Mouse (Mus musculus) embryonic facial prominence, embryonic 11.5 days (tissue): ENCODE data around the gene Sptssb. TPM values are rescaled to one million over a fixed set of nuclear protein-coding genes. Genes with fewer than 3 reads are reported as not detected.

Experiments used
- ATAC-seq: fragments of 200-750 bp; cut with Nextera tagmentation; replicated peaks from 2 replicates; pipeline ENCODE4 v1.8.0; 2017; ENCODE audit warnings: low read depth; ENCODE audit not compliant: insufficient number of reproducible peaks, low FRiP score, low TSS enrichment
- DNase-seq: peaks from one replicate; pipeline ENCODE4 v3.0.0-alpha.2; 2015; ENCODE audit warnings: low spot score
- H3K27ac ChIP-seq: fragments of 300-500 bp; sonication (generic); replicated peaks from 2 replicates; pipeline ENCODE4 v1.5.1; 2014; ENCODE audit warnings: mild to moderate bottlenecking, low read depth, low read length, control low read depth
- H3K27me3 ChIP-seq: fragments of 300-500 bp; sonication (generic); 2 replicates; pipeline ENCODE4 v1.6.1; 2014; ENCODE audit warnings: mild to moderate bottlenecking, low read length, moderate library complexity, mixed read lengths; ENCODE audit not compliant: control insufficient read depth, insufficient read depth
- H3K36me3 ChIP-seq: fragments of 300-500 bp; sonication (generic); replicated peaks from 2 replicates; pipeline ENCODE4 v1.6.1; 2014; ENCODE audit warnings: low read depth, mild to moderate bottlenecking, low read length, moderate library complexity, mixed read lengths; ENCODE audit not compliant: control insufficient read depth, insufficient read depth
- H3K4me1 ChIP-seq: fragments of 300-500 bp; sonication (generic); 2 replicates; pipeline ENCODE4 v1.6.1; 2014; ENCODE audit warnings: low read length, mixed read lengths; ENCODE audit not compliant: control insufficient read depth, insufficient read depth
- H3K4me2 ChIP-seq: fragments of 300-500 bp; sonication (generic); 2 replicates; pipeline ENCODE4 v1.6.1; 2014; ENCODE audit warnings: low read depth, mild to moderate bottlenecking, control low read depth, low read length, moderate library complexity
- H3K4me3 ChIP-seq: fragments of 300-500 bp; sonication (generic); 2 replicates; pipeline ENCODE4 v1.5.1; 2014; ENCODE audit warnings: low read depth, low read length, control low read depth
- H3K9ac ChIP-seq: fragments of 300-500 bp; sonication (generic); replicated peaks from 2 replicates; pipeline ENCODE4 v1.6.1; 2014; ENCODE audit warnings: mild to moderate bottlenecking, control low read depth, low read length
- H3K9me3 ChIP-seq: fragments of 300-500 bp; sonication (generic); replicated peaks from 2 replicates; pipeline ENCODE4 v1.6.1; 2016; ENCODE audit warnings: mild to moderate bottlenecking, low read length, inconsistent platforms, mixed read lengths; ENCODE audit not compliant: control insufficient read depth
- WGBS: fragments of 180-500 bp; shearing (Covaris S2); extraction: QIAGEN DNeasy Blood & Tissue Kit; methylation state at CpG from one replicate; pipeline ENCODE4 v1.1.7; 2014; 5-methylcytosine and 5-hydroxymethylcytosine counted together
- polyA plus RNA-seq: library from polyadenylated mRNA; unstranded; fragments of >200 nt; fragmentation: Nextera tagmentation; extraction: Ambion mirVana; gene quantifications from 2 replicates; pipeline ENCODE4 v1.2.1, GENCODE M21; 2014

Sptssb gene
- polyA plus RNA-seq, 1 experiment from 2014 or later, result 1.1 TPM

- Histone ChIP-seq H3K9ac (no peak overlapping the region), H3K27me3 (no peaks in the 10 kb centered on the region), H3K36me3 (no peaks in the 10 kb centered on the region), H3K4me2 (no peak overlapping the region), H3K27ac (no peak overlapping the region), H3K4me1 (no peaks in the 10 kb centered on the region), H3K4me3 (no peak overlapping the region), H3K9me3 (no peaks in the 10 kb centered on the region)
- DNase-seq (no peak), ATAC-seq (no peak)
- WGBS, result 67% methylated on average over 3 of the region's 3 CpGs
Observed at GRCm38 (mm10) chr3:69819851-69820200, 39.9 kb downstream of the Sptssb start.

GRCm38 (mm10) chr3:69819146-69819850 is 40.4 kb downstream of the Sptssb start:
- Histone ChIP-seq H3K4me3 (no peak overlapping the region), H3K36me3 (no peaks in the 10 kb centered on the region), H3K27me3 (no peaks in the 10 kb centered on the region), H3K9ac (no peak overlapping the region), H3K9me3 (no peaks in the 10 kb centered on the region), H3K27ac (no peak overlapping the region), H3K4me2 (no peak overlapping the region), H3K4me1 (no peaks in the 10 kb centered on the region)
- ATAC-seq (no peak), DNase-seq (no peak)
- WGBS, result 87% methylated on average over 7 of the region's 7 CpGs

- H3K27me3 ChIP-seq, result no peaks in the 10 kb centered on the region
- no peak for ATAC-seq
- H3K9ac ChIP-seq, result no peak overlapping the region
- H3K4me3 ChIP-seq, result no peak overlapping the region
- 69% methylated on average over 5 of the region's 5 CpGs for WGBS
- H3K4me2 ChIP-seq, result no peak overlapping the region
- no peak overlapping the region for H3K27ac ChIP-seq
- no peak for DNase-seq
- no peaks in the 10 kb centered on the region for H3K9me3 ChIP-seq
- H3K36me3 ChIP-seq, result no peaks in the 10 kb centered on the region
- no peaks in the 10 kb centered on the region for H3K4me1 ChIP-seq
Observed at GRCm38 (mm10) chr3:69818466-69818865, 41.3 kb downstream of the Sptssb start.

GRCm38 (mm10) chr3:69816547-69816946 is 43.2 kb downstream of the Sptssb start:
- H3K27me3 ChIP-seq, result no peaks in the 10 kb centered on the region
- ATAC-seq (no peak), DNase-seq (no peak)
- no peaks in the 10 kb centered on the region for H3K9me3 ChIP-seq
- WGBS, result 71% methylated on average over 2 of the region's 2 CpGs
- no peak overlapping the region for H3K4me2 ChIP-seq
- H3K4me1 ChIP-seq, result no peaks in the 10 kb centered on the region
- H3K9ac ChIP-seq, result no peak overlapping the region
- no peak overlapping the region for H3K4me3 ChIP-seq
- no peaks in the 10 kb centered on the region for H3K36me3 ChIP-seq
- no peak overlapping the region for H3K27ac ChIP-seq

GRCm38 (mm10) chr3:69813005-69813695 is 46.6 kb downstream of the Sptssb start:
- Histone ChIP-seq H3K27ac (no peak overlapping the region), H3K9ac (no peak overlapping the region), H3K36me3 (no peaks in the 10 kb centered on the region), H3K4me3 (no peak overlapping the region), H3K4me2 (no peak overlapping the region), H3K4me1 (no peaks in the 10 kb centered on the region), H3K27me3 (no peaks in the 10 kb centered on the region), H3K9me3 (no peaks in the 10 kb centered on the region)
- WGBS, result 66% methylated on average over 11 of the region's 11 CpGs
- DNase-seq, result no peak
- no peak for ATAC-seq

- no peak overlapping the region for H3K4me2 ChIP-seq
- no peaks in the 10 kb centered on the region for H3K4me1 ChIP-seq
- no peak overlapping the region for H3K9ac ChIP-seq
- no peak for DNase-seq
- WGBS, result 77% methylated on average over 2 of the region's 2 CpGs
- H3K27ac ChIP-seq, result no peak overlapping the region
- no peaks in the 10 kb centered on the region for H3K36me3 ChIP-seq
- H3K4me3 ChIP-seq, result no peak overlapping the region
- no peaks in the 10 kb centered on the region for H3K27me3 ChIP-seq
- no peaks in the 10 kb centered on the region for H3K9me3 ChIP-seq
- no peak for ATAC-seq
Observed at GRCm38 (mm10) chr3:69812442-69812841, 47.3 kb downstream of the Sptssb start.

GRCm38 (mm10) chr3:69808479-69808878 is 51.3 kb downstream of the Sptssb start:
- 82% methylated on average over 7 of the region's 7 CpGs for WGBS
- Histone ChIP-seq H3K27me3 (no peaks in the 10 kb centered on the region), H3K4me3 (no peak overlapping the region), H3K27ac (no peak overlapping the region), H3K4me2 (no peak overlapping the region), H3K4me1 (no peaks in the 10 kb centered on the region), H3K9me3 (no peaks in the 10 kb centered on the region), H3K9ac (no peak overlapping the region), H3K36me3 (no peaks in the 10 kb centered on the region)
- DNase-seq, result no peak
- no peak for ATAC-seq

- no peak for ATAC-seq
- DNase-seq, result no peak
Observed at GRCm38 (mm10) chr3:69803137-69803536, 56.6 kb downstream of the Sptssb start.

More at GRCm38 (mm10) chr3:69803137-69803536, 56.6 kb downstream of the Sptssb start:
- Histone ChIP-seq H3K27ac (no peak overlapping the region), H3K9me3 (no peaks in the 10 kb centered on the region), H3K4me2 (no peak overlapping the region), H3K27me3 (no peaks in the 10 kb centered on the region), H3K36me3 (no peaks in the 10 kb centered on the region), H3K4me3 (no peak overlapping the region), H3K9ac (no peak overlapping the region), H3K4me1 (no peaks in the 10 kb centered on the region)
- WGBS, result 86% methylated on average over 1 of the region's 1 CpGs
